Mouse (Mus musculus) spleen, adult 2 months (tissue): Measurements from ENCODE around the gene Rab11fip2.

ENCODE experiments used
- CTCF ChIP-seq: fragments of 200-500 bp; IDR thresholded peaks from 2 replicates; pipeline ENCODE4 v1.5.1; 2011; ENCODE audit warnings: mild to moderate bottlenecking, inconsistent platforms; ENCODE audit not compliant: insufficient read depth, insufficient read length, insufficient replicate concordance; ENCODE audit errors: extremely low read depth
- POLR2A ChIP-seq: fragments of 200-500 bp; IDR thresholded peaks from 2 replicates; pipeline ENCODE4 v1.6.1; 2011; ENCODE audit warnings: low read depth, low read length, inconsistent platforms

- TF ChIP-seq CTCF (no peak), POLR2A (no peak)
Observed at GRCm38 (mm10) chr19:59889383-59889782, 54.1 kb downstream of the Rab11fip2 start.
